ENCODE assay signal across 34 mouse cellular contexts in the genomic region with DNA sequence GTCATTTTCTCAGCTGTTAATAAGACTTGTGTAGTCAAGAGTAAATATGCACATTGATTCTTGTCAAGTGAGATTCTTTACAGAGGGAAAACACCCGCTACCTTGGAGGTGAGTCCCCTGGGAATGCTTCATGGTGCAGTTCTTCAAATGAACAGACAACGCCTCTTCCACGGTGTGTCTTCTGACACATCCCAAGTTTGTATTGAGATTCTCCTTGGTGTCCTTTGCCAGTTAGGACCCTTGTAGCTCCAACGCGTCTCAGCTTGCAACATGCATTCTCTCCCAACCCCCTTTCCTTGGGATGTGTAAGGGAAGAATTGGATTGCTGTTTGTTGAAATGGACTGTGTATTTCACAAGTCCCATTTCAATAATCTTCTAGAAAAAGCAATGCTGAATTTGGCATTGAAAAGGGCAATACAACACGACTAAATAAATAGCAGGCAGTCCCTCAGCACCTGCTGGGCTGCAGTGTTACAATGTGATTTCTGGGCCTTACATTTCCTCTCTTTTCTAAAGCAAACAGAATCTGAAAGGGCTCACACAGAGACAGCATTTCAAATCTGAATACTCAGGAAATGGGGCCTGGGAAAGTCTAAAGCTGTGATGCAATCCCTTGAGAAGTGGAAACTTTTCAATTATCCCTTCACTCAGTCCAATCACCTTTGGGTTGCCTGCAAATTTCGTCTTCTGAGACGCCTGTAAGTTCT. TPM values are rescaled to one million over a fixed set of nuclear protein-coding genes. Genes with fewer than 3 reads are reported as not detected.
DNase-seq lines count a peak whose midpoint lies in the region; ATAC-seq and TF ChIP-seq lines count a peak whose summit lies in the region.
"Had no signal": no experiment of that assay in that cellular context is flagged by ENCODE, and none has a peak within 500 bp of the region (broad histone marks: within the 10 kb centered on the region; RNA-seq: fewer than 3 reads in every experiment).

No protein-coding gene starts in this region.

- H3K9me3 ChIP-seq in heart, embryonic 13.5 days, result peaks cover 9% of the 10 kb centered on the region; the same call in 1 of the 2 replicates
- 0 out of 2 replicates have a peak, but pooled peaks cover 7% of the 10 kb centered on the region for H3K9me3 ChIP-seq in heart, embryonic 11.5 days (replicated peaks; ENCODE audit: control insufficient read depth, low read length)
- no peaks in the 10 kb centered on the region for H3K9me3 ChIP-seq in ES-E14 (ENCODE audit: control insufficient read depth, insufficient read depth, low read depth, low read length)
- H3K9me3 ChIP-seq in limb, embryonic 13.5 days, result peaks cover 5% of the 10 kb centered on the region
- H3K9me3 ChIP-seq in kidney, embryonic 16.5 days (ENCODE audit: low read length), result peaks cover 5% of the 10 kb centered on the region
- H3K9me3 ChIP-seq: embryonic facial prominence, embryonic 12.5 days; forebrain, embryonic 10.5 days; hindbrain, embryonic 10.5 days; liver, embryonic 15.5 days; midbrain, embryonic 10.5 days; neural tube, embryonic 12.5 days had no signal

- no peaks in the 10 kb centered on the region for H3K36me3 ChIP-seq in heart, embryonic 13.5 days
- H3K36me3 ChIP-seq in heart, embryonic 11.5 days (ENCODE audit: control insufficient read depth, insufficient read depth, low read length), result no peaks in the 10 kb centered on the region
- no peaks in the 10 kb centered on the region for H3K36me3 ChIP-seq in ES-E14 (ENCODE audit: control insufficient read depth, insufficient read depth, low read length, poor library complexity, severe bottlenecking)
- H3K36me3 ChIP-seq in limb, embryonic 13.5 days, result no peaks in the 10 kb centered on the region
- H3K36me3 ChIP-seq in kidney, embryonic 16.5 days (ENCODE audit: insufficient read depth, low read length), result no peaks in the 10 kb centered on the region
- H3K36me3 ChIP-seq: embryonic facial prominence, embryonic 12.5 days; forebrain, embryonic 10.5 days; hindbrain, embryonic 10.5 days; hindbrain, embryonic 15.5 days; kidney, embryonic 15.5 days; liver, embryonic 15.5 days; midbrain, embryonic 10.5 days; neural tube, embryonic 12.5 days had no signal

- no peak for ATAC-seq in heart, embryonic 13.5 days (ENCODE audit: extremely low read depth, insufficient number of reproducible peaks, low FRiP score, low TSS enrichment)
- no peak for ATAC-seq in heart, embryonic 11.5 days (replicated peaks; ENCODE audit: insufficient number of reproducible peaks, low FRiP score, low TSS enrichment)
- ATAC-seq in limb, embryonic 13.5 days (ENCODE audit: low FRiP score, low read depth), result peak; percentile 71
- no peak for ATAC-seq in kidney, embryonic 16.5 days (ENCODE audit: low FRiP score, low TSS enrichment)
- ATAC-seq: CD4-positive, CD25-positive, alpha-beta regulatory T cell, adult 4 months; forebrain, postnatal 0 days; lung, postnatal 0 days; midbrain, embryonic 16.5 days; Patski had no signal

- no peak for TF ChIP-seq CTCF in lung, adult 2 months (IDR thresholded peaks at IDR 0.05; ENCODE audit: insufficient read depth, low read length)

- H3K27ac ChIP-seq in heart, embryonic 13.5 days (replicated peaks), result peak overlapping the region; percentile 40; the same call in 1 of the 2 replicates
- no peak overlapping the region for H3K27ac ChIP-seq in heart, embryonic 11.5 days (ENCODE audit: low read depth, low read length)
- H3K27ac ChIP-seq in ES-E14 (ENCODE audit: insufficient read depth, low read depth, low read length, poor library complexity, severe bottlenecking), result peak overlapping the region; percentile 48; the same call in 1 of the 2 replicates
- H3K27ac ChIP-seq in limb, embryonic 13.5 days, result peak overlapping the region; percentile 28; the same call in 1 of the 2 replicates
- H3K27ac ChIP-seq in kidney, embryonic 16.5 days (ENCODE audit: low read length), result no peak overlapping the region
- H3K27ac ChIP-seq: embryonic facial prominence, embryonic 12.5 days; forebrain, embryonic 10.5 days; hindbrain, embryonic 10.5 days; hindbrain, embryonic 15.5 days; kidney, embryonic 15.5 days; layer of hippocampus, adult 2 months; left cerebral cortex, adult 2 months; liver, embryonic 15.5 days; midbrain, embryonic 10.5 days; neural tube, embryonic 12.5 days had no signal

- DNase-seq in lung, postnatal 36 days, result peak; percentile 6
- no peak for DNase-seq in lung, adult 2 months
- peak; percentile 40 for DNase-seq in ES-E14 (ENCODE audit: low read depth, low spot score)
- DNase-seq: adrenal gland, postnatal 36 days; cerebellum, adult 9-10 months; cerebellum, postnatal 36 days; forebrain, postnatal 0 days; gastrocnemius, postnatal 10 days; kidney, adult 18-20 months; kidney, postnatal 36 days; thymus, adult 2 months; thymus, postnatal 36 days had no signal

- H3K9ac ChIP-seq in heart, embryonic 13.5 days, result no peak overlapping the region
- no peak overlapping the region for H3K9ac ChIP-seq in heart, embryonic 11.5 days (ENCODE audit: low read depth, low read length)
- H3K9ac ChIP-seq in ES-E14 (ENCODE audit: insufficient read depth, low read depth, low read length, poor library complexity, severe bottlenecking), result no peak overlapping the region
- H3K9ac ChIP-seq in limb, embryonic 13.5 days, result no peak overlapping the region
- H3K9ac ChIP-seq in kidney, embryonic 16.5 days (replicated peaks; ENCODE audit: low read length), result no peak overlapping the region
- H3K9ac ChIP-seq: embryonic facial prominence, embryonic 12.5 days; forebrain, postnatal 0 days; hindbrain, embryonic 15.5 days; kidney, embryonic 15.5 days; liver, embryonic 15.5 days; neural tube, embryonic 12.5 days had no signal

- no peak overlapping the region for H3K4me3 ChIP-seq in heart, embryonic 13.5 days
- H3K4me3 ChIP-seq in heart, embryonic 11.5 days (ENCODE audit: low read depth, low read length), result no peak overlapping the region
- no peak overlapping the region for H3K4me3 ChIP-seq in lung, adult 2 months (replicated peaks; ENCODE audit: extremely low read depth, low read depth, low read length)
- H3K4me3 ChIP-seq in ES-E14 (ENCODE audit: insufficient read depth in 1 of 2, low read depth in 1 of 2, low read length in 2 of 2, poor library complexity in 1 of 2, severe bottlenecking in 1 of 2), result no peak overlapping the region
- H3K4me3 ChIP-seq in limb, embryonic 13.5 days, result no peak overlapping the region
- no peak overlapping the region for H3K4me3 ChIP-seq in kidney, embryonic 16.5 days (ENCODE audit: low read length)
- H3K4me3 ChIP-seq: embryonic facial prominence, embryonic 12.5 days; forebrain, embryonic 10.5 days; hindbrain, embryonic 10.5 days; hindbrain, embryonic 15.5 days; kidney, embryonic 15.5 days; layer of hippocampus, adult 2 months; left cerebral cortex, adult 2 months; liver, embryonic 15.5 days; midbrain, embryonic 10.5 days; myocyte; neural tube, embryonic 12.5 days had no signal

- no peaks in the 10 kb centered on the region; the same call in 1 of the 2 replicates for H3K4me1 ChIP-seq in heart, embryonic 13.5 days
- H3K4me1 ChIP-seq in heart, embryonic 11.5 days (ENCODE audit: control insufficient read depth, insufficient read depth, low read length), result no peaks in the 10 kb centered on the region; the same call in 1 of the 2 replicates
- H3K4me1 ChIP-seq in lung, adult 2 months (ENCODE audit: control insufficient read depth, insufficient read depth, low read length), result no peaks in the 10 kb centered on the region
- H3K4me1 ChIP-seq in ES-E14 (ENCODE audit: control insufficient read depth in 2 of 2, insufficient read depth in 2 of 2, low read length in 2 of 2, poor library complexity in 1 of 2), result peaks cover 0 to 9% of the 10 kb centered on the region in 2 experiments; a peak in 3 of 4 replicates
- H3K4me1 ChIP-seq in limb, embryonic 13.5 days, result no peaks in the 10 kb centered on the region
- H3K4me1 ChIP-seq in kidney, embryonic 16.5 days (ENCODE audit: insufficient read depth, low read length), result no peaks in the 10 kb centered on the region
- H3K4me1 ChIP-seq: embryonic facial prominence, embryonic 12.5 days; hindbrain, embryonic 15.5 days; kidney, embryonic 15.5 days; liver, embryonic 15.5 days; midbrain, embryonic 10.5 days; neural tube, embryonic 12.5 days had no signal

- 50% methylated on average over 8 of the region's 8 CpGs for WGBS in heart, embryonic 13.5 days
- 49% methylated on average over 8 of the region's 8 CpGs for WGBS in heart, embryonic 11.5 days (ENCODE audit: insufficient replicate concordance)
- 47% methylated on average over 8 of the region's 8 CpGs for WGBS in lung, adult 2 months
- 55% methylated on average over 8 of the region's 8 CpGs for whole genome bisulfite sequencing in limb, embryonic 13.5 days
- WGBS in kidney, embryonic 16.5 days, result 60% methylated on average over 8 of the region's 8 CpGs

- no peaks in the 10 kb centered on the region for H3K27me3 ChIP-seq in heart, embryonic 13.5 days (replicated peaks)
- H3K27me3 ChIP-seq in heart, embryonic 11.5 days (ENCODE audit: control insufficient read depth, insufficient read depth, low read length), result no peaks in the 10 kb centered on the region
- no peaks in the 10 kb centered on the region for H3K27me3 ChIP-seq in limb, embryonic 13.5 days
- no peaks in the 10 kb centered on the region for H3K27me3 ChIP-seq in kidney, embryonic 16.5 days (ENCODE audit: insufficient read depth, low read length)
- H3K27me3 ChIP-seq: embryonic facial prominence, embryonic 12.5 days; hindbrain, embryonic 15.5 days; kidney, embryonic 15.5 days; liver, embryonic 15.5 days; neural tube, embryonic 12.5 days had no signal

- no peak for TF ChIP-seq POLR2A in lung, adult 2 months (IDR thresholded peaks at IDR 0.05; ENCODE audit: borderline replicate concordance, extremely low read depth, low read depth, low read length)

- no peak overlapping the region for H3K4me2 ChIP-seq in heart, embryonic 13.5 days
- no peak overlapping the region for H3K4me2 ChIP-seq in heart, embryonic 11.5 days
- no peak overlapping the region for H3K4me2 ChIP-seq in limb, embryonic 13.5 days (replicated peaks)
- no peak overlapping the region for H3K4me2 ChIP-seq in kidney, embryonic 16.5 days (replicated peaks; ENCODE audit: low read depth, low read length)
- H3K4me2 ChIP-seq: embryonic facial prominence, embryonic 12.5 days; hindbrain, embryonic 15.5 days; kidney, embryonic 15.5 days; liver, embryonic 15.5 days; neural tube, embryonic 12.5 days had no signal

- in situ Hi-C loops in ES-E14 (cut with MboI; ENCODE audit: low sequenced_read_pairs in 2 of 2, unreplicated experiment in 2 of 2), result no loop called here

TF ChIP-seq in ES-E14, 5 proteins besides CTCF, POLR2A, EP300 and RAD21:
- peak; percentile 58; the same call in 1 of the 2 replicates for TF ChIP-seq CHD2 (IDR thresholded peaks at IDR 0.05; ENCODE audit: low read depth, low read length)
- no peak for TF ChIP-seq ZNF384 (IDR thresholded peaks at IDR 0.05; ENCODE audit: low read depth, low read length)
- no peak for TF ChIP-seq ZC3H11A (IDR thresholded peaks at IDR 0.05; ENCODE audit: borderline replicate concordance, low read depth, low read length)

RNA-seq across cellular contexts. Expression of a gene that starts 15.5 kb away (rescaled TPM):
- polyA plus RNA-seq in heart, embryonic 13.5 days (2015; fragmentation: Nextera tagmentation; extraction: Ambion mirVana), result 415 and 464 TPM in 2 replicates
- polyA plus RNA-seq in heart, embryonic 11.5 days (2014; fragmentation: Nextera tagmentation; extraction: Ambion mirVana), result 829 and 847 TPM in 2 replicates
- polyA plus RNA-seq in lung, adult 2 months (2012; rRNA removed), result 4.3 and 86.4 TPM in 2 replicates
- not detected in 2 replicates for total RNA-seq in ES-E14 (2012; rRNA removed)
- polyA plus RNA-seq in limb, embryonic 13.5 days (2015; fragmentation: Nextera tagmentation; extraction: Ambion mirVana), result 383 and 390 TPM in 2 replicates
- polyA plus RNA-seq in kidney, embryonic 16.5 days (2015; fragmentation: Nextera tagmentation; extraction: Ambion mirVana), result 27.2 and 28.1 TPM in 2 replicates
- total RNA-seq: forebrain, postnatal 0 days; megakaryocyte progenitor cell, adult 5-6 weeks; MEL had no signal
- polyA plus RNA-seq: CD4-positive, CD25-positive, alpha-beta regulatory T cell, adult 4 months; liver, adult 2 months; Patski had no signal

Comparison
In these comparisons a context has a peak if more than half of its experiments do, and no peak if none do; other contexts are left out.
1. H3K27ac ChIP-seq: peak in heart, embryonic 13.5 days (single experiment), ES-E14 (single experiment) and limb, embryonic 13.5 days (single experiment); none in heart, embryonic 11.5 days (single experiment) and kidney, embryonic 16.5 days (single experiment).